Mouse (Mus musculus) megakaryocyte, adult 5-6 weeks (primary cell): ENCODE data around the gene Pcca. TPM values are rescaled to one million over a fixed set of nuclear protein-coding genes. Genes with fewer than 3 reads are reported as not detected.

Experiments used
- ATAC-seq: 2 replicates; pipeline ENCODE4 v1.8.0; 2016; ENCODE audit warnings: mild to moderate bottlenecking, inconsistent platforms; ENCODE audit not compliant: poor library complexity, severe bottlenecking
- total RNA-seq, 2 experiments: library from RNA; stranded (forward) in 1 of 2; stranded (reverse) in 1 of 2; fragments of 153-499, 151-499 nt in 1 of 2; fragments of 221-1000, 200-1000 nt in 1 of 2; gene quantifications; 2 replicates each; pipeline versions ENCODE4 v1.2.3 to v1.2.4; 2015 to 2017

The Pcca gene
- total RNA-seq, 2 experiments from 2014 or later, result 25.3 to 25.4 TPM

DNA sequence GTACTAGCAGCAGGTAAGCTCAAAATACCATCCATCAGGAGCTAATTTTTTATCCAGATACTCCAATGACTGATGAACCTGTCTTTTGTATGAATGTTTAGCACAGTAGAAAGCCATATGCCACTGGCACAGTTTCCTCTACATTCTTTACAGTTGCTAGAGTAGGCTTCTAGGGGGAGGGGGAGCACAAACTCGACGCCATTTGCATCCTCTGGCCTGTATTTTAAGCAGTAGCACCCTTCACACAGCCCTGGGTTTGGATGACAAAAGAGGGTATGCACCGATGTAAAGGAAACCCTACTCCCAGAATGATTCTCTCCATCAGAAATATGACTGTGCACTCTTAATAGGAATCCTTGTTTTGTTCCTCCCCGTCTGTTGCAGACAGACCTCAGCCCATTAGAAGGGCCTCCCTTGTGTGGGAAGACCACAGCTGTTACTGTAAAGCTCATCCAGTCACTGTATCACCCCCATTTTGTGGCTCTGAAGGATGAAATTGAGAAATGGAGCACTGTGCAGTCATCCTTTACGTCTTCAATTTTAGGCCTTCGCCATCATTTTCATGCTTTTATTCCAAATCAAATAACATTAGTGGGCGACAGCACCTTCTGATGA, 348.8 kb downstream of the Pcca start:
- no peak for ATAC-seq

DNA sequence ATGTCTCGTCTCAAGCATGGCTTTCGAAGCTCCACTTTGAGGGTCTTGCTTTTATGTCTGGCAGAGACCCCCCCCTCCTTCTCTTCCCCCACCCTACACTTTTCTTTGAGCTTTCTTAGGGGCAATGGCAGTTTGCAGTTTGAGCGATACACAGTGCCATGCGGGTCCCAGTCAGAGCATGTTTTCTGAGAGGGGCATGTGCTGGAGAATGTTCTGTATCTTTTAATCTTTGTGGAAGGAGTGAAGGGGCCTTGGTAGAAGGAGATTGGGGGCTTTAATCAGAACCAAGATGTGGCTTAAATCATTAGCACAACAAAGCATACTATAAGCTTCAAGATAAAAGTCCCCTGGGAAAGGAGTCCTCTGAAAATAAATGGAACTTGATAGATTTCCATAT, 349.3 kb downstream of the Pcca start:
- no peak for ATAC-seq

DNA sequence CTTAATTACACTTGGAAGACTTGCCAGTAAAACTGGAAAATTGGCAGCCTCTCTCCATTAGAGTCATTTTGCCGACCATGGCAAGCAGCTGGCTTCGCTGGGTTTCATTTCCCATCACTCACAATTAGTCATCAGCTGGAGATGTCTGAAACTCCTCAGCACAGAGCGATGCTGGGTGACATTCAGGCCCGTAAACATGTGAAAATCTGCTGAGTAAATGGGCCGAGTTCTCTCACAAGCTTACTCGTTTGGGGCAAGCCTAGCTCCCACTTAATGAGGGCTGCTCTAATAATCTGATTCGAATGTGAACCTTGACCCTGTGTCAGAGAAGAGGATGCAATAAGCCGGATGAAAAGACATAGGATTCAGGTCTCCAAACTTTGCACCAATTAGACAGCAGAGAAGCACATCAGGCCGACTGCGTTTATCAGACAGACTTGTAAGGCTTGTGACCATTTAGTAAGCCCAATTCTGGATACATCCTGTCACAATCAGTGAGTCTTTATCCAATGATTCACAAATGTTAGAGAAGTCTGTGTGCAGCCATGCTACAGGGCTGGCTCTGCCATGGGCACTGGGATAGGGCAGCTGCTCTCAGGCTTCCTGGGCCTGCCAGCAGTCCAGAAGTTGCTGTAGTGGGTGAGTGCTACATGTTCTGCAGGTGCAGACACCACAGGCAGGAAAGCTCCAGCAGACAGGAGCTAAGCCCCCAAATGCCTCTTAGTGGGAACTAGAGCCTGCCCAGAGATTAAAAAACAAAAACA, 349.9 kb downstream of the Pcca start:
- no peak for ATAC-seq

- no peak for ATAC-seq
Observed at GRCm38 (mm10) chr14:122885893-122886292, 351.8 kb downstream of the Pcca start.

DNA sequence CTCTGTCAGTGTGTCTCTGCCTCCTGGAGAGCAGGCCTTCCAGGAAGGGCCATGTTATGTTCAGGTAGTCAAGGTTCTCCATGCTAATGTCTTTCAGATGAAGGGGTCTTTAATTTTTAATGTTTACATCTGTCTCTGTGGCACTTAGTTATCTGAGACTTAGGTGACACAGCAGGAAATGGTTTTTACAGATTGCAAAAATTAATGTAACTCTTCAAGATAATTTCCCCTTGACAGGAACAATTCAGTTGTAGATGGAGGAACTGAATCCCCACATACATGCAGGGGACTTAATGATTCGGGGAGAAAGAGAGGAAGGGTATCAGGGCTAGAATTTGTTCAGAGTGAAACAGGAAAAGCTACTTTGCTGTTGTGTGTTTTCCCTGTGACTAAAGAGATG, 353.2 kb downstream of the Pcca start:
- no peak for ATAC-seq

DNA sequence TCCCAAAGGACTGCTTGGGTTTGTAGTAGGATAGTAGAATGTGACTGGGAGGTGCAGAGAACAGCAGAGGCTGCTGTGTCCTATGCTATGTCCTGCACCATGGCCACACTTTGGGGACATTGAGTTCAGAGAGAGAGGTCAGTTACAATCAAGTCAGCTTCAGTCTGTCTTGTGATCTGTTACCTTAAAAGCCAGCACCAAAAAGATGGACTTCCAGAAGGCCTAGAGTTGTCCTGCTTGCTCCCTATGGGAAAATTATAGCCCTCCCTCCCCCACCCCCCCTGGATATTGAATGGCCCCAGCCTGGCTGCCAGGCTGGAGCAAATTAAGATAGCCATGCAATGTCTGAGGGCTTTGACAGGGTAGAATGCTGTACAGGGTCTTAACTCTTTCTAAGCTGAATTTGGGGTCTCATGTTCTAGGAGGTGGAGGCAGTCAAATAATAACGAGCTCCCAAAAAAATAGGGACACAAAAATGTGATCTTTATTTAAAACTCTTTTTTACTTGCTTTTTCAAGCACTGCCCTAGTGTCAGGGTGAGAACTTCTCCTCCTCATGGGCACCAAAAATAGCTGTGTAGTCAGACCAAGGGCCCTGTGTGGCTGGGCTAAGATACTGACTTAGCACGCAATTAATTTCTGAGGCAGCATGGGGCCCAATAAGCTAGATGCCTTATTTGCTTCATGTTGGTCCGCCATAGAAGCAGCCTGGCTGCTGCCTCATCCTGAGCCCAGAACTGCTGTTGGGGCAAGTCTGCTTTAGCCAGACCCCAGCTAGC, 353.8 kb downstream of the Pcca start:
- no peak for ATAC-seq

- no peak for ATAC-seq
Observed at GRCm38 (mm10) chr14:122888480-122888872, 354.4 kb downstream of the Pcca start.

- no peak for ATAC-seq
Observed at GRCm38 (mm10) chr14:122891470-122891968, 357.4 kb downstream of the Pcca start.

- ATAC-seq, result no peak
Observed at GRCm38 (mm10) chr14:122896106-122896505, 362.0 kb downstream of the Pcca start.

DNA sequence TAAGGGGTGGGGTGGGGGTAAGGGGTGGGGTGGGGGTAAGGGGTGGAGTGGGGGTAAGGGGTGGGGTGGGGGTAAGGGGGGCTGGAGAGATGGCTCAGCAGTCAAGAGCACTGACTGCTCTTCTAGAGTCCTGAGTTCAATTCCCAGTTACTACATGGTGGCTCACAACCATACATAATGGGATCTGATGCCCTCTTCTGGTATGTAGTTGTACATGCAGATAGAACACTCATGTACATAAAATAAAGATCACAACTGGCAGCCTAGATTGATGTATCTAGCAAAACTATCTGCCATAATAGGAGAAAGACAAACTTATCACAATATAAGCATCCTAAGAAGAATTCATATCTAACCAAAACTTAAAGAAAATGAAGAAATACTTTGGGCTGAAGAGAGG, 364.4 kb downstream of the Pcca start:
- ATAC-seq, result no peak

DNA sequence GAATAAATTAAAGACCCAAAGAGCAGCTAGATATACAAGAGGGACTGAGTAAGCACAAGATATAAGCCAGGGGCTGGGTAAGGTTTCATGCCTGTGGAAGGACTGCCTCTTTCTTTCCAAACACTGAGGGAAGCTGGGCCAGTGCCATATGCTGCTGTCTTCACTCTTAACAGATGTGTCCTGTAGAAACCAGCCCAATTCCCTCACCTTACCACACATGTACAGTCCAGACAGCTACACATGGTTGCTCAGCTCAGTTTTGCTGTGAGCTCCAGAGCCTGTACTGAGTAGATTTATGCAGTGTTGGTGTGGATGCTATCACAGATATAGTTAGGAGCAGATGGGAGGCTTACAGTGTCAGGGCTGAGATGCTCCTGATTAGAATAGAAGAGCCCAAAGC, 366.6 kb downstream of the Pcca start:
- ATAC-seq, result no peak

- ATAC-seq, result no peak
Observed at GRCm38 (mm10) chr14:122901177-122901576, 367.1 kb downstream of the Pcca start.

DNA sequence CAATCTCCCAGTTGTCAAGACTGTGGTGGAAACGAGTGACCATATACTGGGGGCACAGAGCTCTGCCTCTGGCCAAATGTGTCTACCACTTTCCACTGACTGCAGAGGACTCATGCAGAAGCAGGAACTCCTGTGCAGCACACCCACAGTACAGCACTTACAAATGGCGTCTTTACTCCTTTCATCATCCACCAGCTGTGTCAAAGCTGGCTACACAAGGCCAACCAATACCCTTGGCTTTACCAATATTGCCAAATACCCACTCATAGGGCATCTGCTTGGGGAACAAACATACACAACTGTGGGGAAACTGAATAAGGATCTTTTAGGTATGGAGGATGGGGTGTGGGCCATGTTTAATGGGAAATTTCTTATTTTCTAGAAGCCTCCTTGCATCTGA, 367.6 kb downstream of the Pcca start:
- no peak for ATAC-seq

DNA sequence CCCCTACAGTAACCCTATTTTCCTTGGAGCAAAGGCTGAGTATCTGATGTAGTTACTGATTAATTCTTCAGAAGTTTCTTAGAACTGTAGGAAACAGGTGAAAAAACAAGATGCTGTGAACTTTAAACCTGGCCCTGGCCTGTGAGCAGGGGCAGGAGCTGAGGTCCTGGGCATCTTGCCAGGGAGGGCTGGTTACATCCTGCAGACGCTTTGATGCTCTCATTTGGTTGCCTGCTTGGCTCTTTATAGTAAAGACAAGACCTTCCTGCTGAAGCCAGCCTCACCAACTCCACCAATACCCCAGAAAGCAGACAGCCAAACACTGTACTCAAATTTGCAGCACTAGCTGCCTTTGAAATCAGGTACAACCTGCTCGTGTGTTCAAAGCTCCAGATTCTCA, 368.0 kb downstream of the Pcca start:
- peak; percentile 63 for ATAC-seq

DNA sequence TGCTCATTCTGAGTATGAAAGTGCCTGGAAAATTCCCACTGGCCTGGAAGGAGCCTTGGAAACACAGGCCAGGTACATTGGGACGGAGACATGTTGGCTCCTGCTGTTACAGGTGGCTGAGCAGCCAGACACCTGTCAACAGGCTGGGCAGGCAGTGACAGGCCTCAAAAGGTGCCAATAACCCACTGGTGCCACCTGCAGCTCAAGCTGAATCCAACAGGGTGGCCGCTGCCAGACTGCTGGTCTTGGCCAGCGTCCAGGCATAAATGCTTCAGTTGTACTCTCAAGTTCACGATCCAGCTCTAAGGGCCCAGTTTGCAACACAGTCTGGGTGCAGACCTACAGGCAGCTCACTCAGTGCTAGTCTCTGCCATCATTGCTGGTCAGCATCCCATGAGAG, 368.8 kb downstream of the Pcca start:
- no peak; the same call in 1 of the 2 replicates for ATAC-seq

GRCm38 (mm10) chr14:122903923-122904351, 369.8 kb downstream of the Pcca start:
- ATAC-seq, result no peak

DNA sequence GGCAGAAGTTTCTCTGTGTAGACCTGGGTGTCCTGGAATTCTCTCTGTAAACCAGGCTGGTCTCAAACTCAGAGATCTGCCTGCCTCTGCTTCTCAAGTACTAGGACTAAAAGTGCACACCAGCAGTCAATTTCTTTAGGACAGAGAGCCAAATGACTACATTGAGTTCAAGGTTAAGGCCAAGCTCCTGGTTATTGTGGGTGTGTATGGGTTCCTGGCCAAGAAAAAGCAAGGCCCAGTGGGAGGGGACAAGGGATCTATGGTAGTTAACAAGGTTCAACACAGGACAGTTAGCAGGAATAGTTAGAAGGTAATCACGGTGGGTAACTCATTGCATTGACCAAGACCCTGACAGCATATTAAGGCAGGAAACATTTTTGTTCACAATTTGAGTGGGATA, 370.9 kb downstream of the Pcca start:
- no peak for ATAC-seq

DNA sequence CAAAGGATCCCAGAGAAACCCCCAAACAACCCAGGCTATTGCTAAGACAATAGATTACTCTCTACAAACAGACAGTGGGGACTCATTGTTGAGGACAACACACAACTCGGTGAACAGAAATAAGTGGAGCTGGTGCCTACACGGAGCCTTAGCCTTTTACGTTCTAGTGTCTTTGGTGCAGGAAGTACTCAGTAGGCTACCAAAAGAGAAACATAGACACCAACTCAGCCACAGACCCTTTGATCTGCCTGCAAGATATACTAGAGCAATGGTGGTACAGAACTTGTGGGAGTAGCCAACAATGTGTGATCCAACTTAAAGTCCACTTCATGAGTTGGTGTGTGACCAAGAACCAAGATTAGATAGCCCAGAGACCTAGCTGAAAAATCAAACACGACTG, 374.0 kb downstream of the Pcca start:
- no peak for ATAC-seq

DNA sequence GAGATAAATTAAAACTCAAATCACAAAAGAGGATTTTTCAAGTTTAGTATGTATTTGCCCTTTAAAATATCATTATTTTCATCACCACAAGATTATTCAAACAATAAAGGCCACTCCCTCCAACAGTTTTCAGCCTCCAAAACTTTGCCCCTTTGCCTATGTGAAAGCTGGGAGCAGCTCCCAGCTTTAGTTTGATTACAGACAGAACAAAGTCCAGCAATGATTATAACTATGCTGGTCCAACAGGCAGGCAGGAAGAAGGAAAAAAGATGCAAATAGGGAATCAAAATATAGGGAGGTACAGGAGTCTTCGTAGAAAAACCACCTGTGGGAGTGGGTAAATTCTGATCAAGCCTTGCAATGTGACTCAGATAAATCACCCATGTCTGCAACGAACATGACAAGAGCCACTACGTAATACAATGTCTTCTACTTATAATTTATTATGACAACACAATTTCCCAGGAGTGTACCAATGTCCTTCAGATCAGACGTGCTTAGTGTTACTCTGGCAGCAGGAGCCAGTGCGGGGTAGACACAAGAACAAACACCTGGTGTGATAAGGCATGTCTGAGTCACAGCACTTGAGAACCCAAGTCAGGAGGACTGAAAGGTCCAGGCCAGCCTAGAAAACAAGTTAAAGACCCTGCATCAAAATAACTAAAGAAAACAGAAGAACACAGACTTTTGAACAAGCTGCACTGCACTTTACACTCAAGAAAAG, 375.4 kb downstream of the Pcca start:
- ATAC-seq, result no peak

- ATAC-seq, result no peak
Observed at GRCm38 (mm10) chr14:122911265-122911664, 377.1 kb downstream of the Pcca start.

- no peak for ATAC-seq
Observed at GRCm38 (mm10) chr14:122912137-122912536, 378.0 kb downstream of the Pcca start.
